Mouse (Mus musculus) heart, embryonic 12.5 days (tissue): ENCODE measurements around the gene Tuba4a. TPM values are rescaled to one million over a fixed set of nuclear protein-coding genes. Genes with fewer than 3 reads are reported as not detected.

Source experiments
- ATAC-seq: fragments of 200-750 bp; cut with Nextera tagmentation; 2 replicates; pipeline ENCODE4 v1.8.0; 2017; ENCODE audit warnings: moderate TSS enrichment, moderate library complexity; ENCODE audit not compliant: insufficient number of reproducible peaks, low FRiP score
- H3K27ac ChIP-seq: fragments of 300-500 bp; sonication (generic); 2 replicates; pipeline ENCODE4 v1.5.1; 2016; ENCODE audit warnings: mild to moderate bottlenecking, moderate library complexity; ENCODE audit not compliant: poor library complexity, severe bottlenecking
- H3K27me3 ChIP-seq: fragments of 300-500 bp; sonication (generic); replicated peaks from 2 replicates; pipeline ENCODE4 v1.6.1; 2016; ENCODE audit warnings: mild to moderate bottlenecking, moderate library complexity
- H3K36me3 ChIP-seq: fragments of 300-500 bp; sonication (generic); 2 replicates; pipeline ENCODE4 v1.6.1; 2016; ENCODE audit warnings: mild to moderate bottlenecking, moderate library complexity
- H3K4me1 ChIP-seq: fragments of 300-500 bp; sonication (generic); replicated peaks from 2 replicates; pipeline ENCODE4 v1.6.1; 2016; ENCODE audit warnings: mild to moderate bottlenecking
- H3K4me2 ChIP-seq: fragments of 300-500 bp; sonication (generic); 2 replicates; pipeline ENCODE4 v1.6.1; 2016; ENCODE audit warnings: mild to moderate bottlenecking, moderate library complexity
- H3K4me3 ChIP-seq: fragments of 300-500 bp; sonication (generic); 2 replicates; pipeline ENCODE4 v1.5.1; 2016; ENCODE audit warnings: mild to moderate bottlenecking
- H3K9ac ChIP-seq: fragments of 300-500 bp; sonication (generic); 2 replicates; pipeline ENCODE4 v1.6.1; 2016; ENCODE audit warnings: mild to moderate bottlenecking, moderate library complexity
- H3K9me3 ChIP-seq: fragments of 300-500 bp; sonication (generic); replicated peaks from 2 replicates; pipeline ENCODE4 v1.6.1; 2016; ENCODE audit warnings: mild to moderate bottlenecking, moderate library complexity
- WGBS: fragments of 180-500 bp; shearing (Covaris S2); methylation state at CpG from one replicate; pipeline ENCODE4 v1.1.7; 2016; 5-methylcytosine and 5-hydroxymethylcytosine counted together
- microRNA-seq: library from miRNA; unstranded; fragments of <30 nt; microRNA quantifications from one replicate; pipeline ENCODE4, GENCODE M21; 2017
- polyA plus RNA-seq: library from polyadenylated mRNA; unstranded; fragments of >200 nt; fragmentation: Nextera tagmentation; extraction: Ambion mirVana; gene quantifications from 2 replicates; pipeline ENCODE4 v1.2.1, GENCODE M21; 2016

The Tuba4a gene
- polyA plus RNA-seq, 1 experiment from 2014 or later = 34.1 TPM

- ATAC-seq = no peak
- H3K4me1 ChIP-seq = peaks cover 13% of the 10 kb centered on the region
- 73% methylated on average over 4 of the region's 4 CpGs for WGBS
- H3K9me3 ChIP-seq = no peaks in the 10 kb centered on the region
- H3K36me3 ChIP-seq = peaks cover 67% of the 10 kb centered on the region
- no peak overlapping the region for H3K9ac ChIP-seq
- no peak overlapping the region for H3K4me3 ChIP-seq
- H3K27me3 ChIP-seq = no peaks in the 10 kb centered on the region
- H3K27ac ChIP-seq = no peak overlapping the region
- H3K4me2 ChIP-seq = no peak overlapping the region
These were observed 37.5 kb downstream of the Tuba4a start for GRCm38 (mm10) chr1:75182160-75182559.

DNA sequence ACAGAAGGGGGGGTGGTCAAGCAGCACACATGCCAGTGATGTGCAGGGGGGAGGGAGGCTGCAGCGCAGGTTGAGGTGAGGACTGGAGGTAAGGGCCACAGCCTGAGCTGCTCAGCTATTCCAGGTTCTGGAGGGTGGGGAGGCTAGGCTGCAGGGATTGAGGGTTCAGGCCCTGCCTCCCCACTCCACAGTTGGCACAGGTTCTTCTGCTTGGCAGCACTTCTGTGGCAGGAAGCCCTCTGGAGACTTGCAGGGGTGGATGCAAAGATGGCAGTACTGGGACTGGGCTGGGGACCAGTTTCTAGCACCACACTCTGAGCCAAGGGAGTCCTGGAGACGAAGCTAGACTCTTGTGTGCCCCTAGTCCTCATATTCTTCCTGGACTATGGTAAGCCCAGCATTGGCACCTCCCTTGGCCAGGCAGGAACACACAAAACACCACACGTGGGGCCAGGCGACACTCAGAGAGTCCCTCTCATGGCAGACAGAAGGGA lies 38.2 kb downstream of the Tuba4a start:
- no peak for ATAC-seq
- Histone ChIP-seq H3K36me3 (peaks cover 65% of the 10 kb centered on the region), H3K4me1 (peaks cover 13% of the 10 kb centered on the region), H3K27me3 (no peaks in the 10 kb centered on the region), H3K9me3 (no peaks in the 10 kb centered on the region), H3K4me3 (no peak overlapping the region), H3K4me2 (no peak overlapping the region), H3K27ac (no peak overlapping the region), H3K9ac (no peak overlapping the region)
- WGBS = 88% methylated on average over 4 of the region's 4 CpGs

DNA sequence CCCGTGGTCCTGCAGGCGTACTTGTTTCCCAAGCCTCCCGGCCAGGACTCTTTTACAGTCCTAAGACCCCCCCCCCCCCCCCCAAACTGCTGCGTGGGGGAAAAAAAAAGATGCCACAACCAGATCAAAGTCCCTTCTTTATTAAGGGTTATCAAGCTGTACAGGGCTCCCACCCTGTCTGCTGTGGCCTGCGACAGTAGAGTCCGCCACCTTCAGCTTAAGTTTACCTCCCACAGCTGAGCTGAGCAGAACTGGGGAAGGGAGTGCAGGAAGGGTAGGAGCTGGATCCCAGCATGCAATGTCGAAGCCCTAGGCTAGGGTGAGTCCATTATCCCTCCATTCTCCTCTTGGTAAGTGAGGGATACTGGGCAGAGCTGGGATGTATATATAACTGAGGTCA lies 38.9 kb downstream of the Tuba4a start:
- no peak overlapping the region for H3K27ac ChIP-seq
- peaks cover 65% of the 10 kb centered on the region for H3K36me3 ChIP-seq

GRCm38 (mm10) chr1:75180105-75180590 lies 39.5 kb downstream of the Tuba4a start, which contains the start of gene Abcb6:
TSS of gene Abcb6 (minus strand) at chr1:75180392.
- WGBS = 0% methylated on average over 31 of the region's 31 CpGs
- Histone ChIP-seq H3K9ac (peak within 1 kb of the TSS; percentile 83), H3K27ac (peak within 1 kb of the TSS; percentile 64), H3K4me2 (peak within 1 kb of the TSS; percentile 99), H3K4me3 (peak within 1 kb of the TSS; percentile 71), H3K27me3 (no peaks in the 10 kb centered on the region), H3K4me1 (peaks cover 13% of the 10 kb centered on the region), H3K36me3 (peaks cover 65% of the 10 kb centered on the region), H3K9me3 (no peaks in the 10 kb centered on the region)
- peak; percentile 90 for ATAC-seq

More for the DNA sequence above, 38.9 kb downstream of the Tuba4a start:
- Histone ChIP-seq H3K4me3 (peak overlapping the region; percentile 71), H3K4me2 (peak overlapping the region; percentile 99), H3K27me3 (no peaks in the 10 kb centered on the region), H3K4me1 (peaks cover 13% of the 10 kb centered on the region), H3K9ac (no peak overlapping the region), H3K9me3 (no peaks in the 10 kb centered on the region)
- 36% methylated on average over 7 of the region's 7 CpGs for WGBS
- ATAC-seq = no peak

DNA sequence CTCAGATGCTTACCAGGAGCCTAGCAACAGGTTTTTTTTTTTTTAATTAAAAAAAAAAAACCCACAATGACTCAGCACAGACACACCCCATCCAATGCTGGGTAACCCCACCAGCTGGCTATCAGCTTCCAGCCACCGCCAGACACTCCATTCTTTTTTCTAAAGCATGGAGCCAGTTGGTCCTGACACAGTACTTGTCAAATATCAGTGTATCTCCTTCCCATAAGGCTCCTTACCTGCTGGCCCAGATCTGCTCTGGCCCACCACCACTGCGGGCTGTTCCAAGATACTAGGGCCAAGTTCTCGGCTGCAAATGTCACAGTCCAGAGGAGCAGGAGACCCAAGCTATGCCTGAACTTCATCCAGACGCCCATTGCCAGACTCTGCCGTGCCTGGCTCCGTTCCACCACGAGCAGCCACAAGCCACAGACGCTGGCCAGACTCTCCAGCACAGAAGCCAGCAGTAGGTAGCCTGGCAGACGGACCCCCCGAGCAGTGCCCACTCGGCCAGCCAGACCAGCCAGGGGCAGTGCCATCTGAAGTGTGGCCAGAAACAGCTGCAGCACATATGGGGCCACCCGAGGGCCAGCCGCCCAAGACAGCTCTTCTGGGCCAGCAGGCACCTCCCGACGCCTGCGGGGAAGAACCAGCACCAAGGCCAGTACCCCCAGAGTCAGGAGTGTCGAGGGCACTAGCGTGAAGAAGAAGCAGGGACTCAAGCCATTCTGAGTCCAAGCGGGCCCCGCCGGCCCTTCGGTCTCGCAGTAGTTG lies 40.1 kb downstream of the Tuba4a start:
- Histone ChIP-seq H3K9ac (peak overlapping the region; percentile 83), H3K4me1 (peaks cover 13% of the 10 kb centered on the region), H3K9me3 (no peaks in the 10 kb centered on the region), H3K27ac (peak overlapping the region; percentile 64), H3K27me3 (no peaks in the 10 kb centered on the region), H3K4me2 (peak overlapping the region; percentile 99), H3K4me3 (peak overlapping the region; percentile 71), H3K36me3 (peaks cover 63% of the 10 kb centered on the region)
- ATAC-seq = peak; percentile 65
- WGBS = 9% methylated on average over 23 of the region's 23 CpGs

DNA sequence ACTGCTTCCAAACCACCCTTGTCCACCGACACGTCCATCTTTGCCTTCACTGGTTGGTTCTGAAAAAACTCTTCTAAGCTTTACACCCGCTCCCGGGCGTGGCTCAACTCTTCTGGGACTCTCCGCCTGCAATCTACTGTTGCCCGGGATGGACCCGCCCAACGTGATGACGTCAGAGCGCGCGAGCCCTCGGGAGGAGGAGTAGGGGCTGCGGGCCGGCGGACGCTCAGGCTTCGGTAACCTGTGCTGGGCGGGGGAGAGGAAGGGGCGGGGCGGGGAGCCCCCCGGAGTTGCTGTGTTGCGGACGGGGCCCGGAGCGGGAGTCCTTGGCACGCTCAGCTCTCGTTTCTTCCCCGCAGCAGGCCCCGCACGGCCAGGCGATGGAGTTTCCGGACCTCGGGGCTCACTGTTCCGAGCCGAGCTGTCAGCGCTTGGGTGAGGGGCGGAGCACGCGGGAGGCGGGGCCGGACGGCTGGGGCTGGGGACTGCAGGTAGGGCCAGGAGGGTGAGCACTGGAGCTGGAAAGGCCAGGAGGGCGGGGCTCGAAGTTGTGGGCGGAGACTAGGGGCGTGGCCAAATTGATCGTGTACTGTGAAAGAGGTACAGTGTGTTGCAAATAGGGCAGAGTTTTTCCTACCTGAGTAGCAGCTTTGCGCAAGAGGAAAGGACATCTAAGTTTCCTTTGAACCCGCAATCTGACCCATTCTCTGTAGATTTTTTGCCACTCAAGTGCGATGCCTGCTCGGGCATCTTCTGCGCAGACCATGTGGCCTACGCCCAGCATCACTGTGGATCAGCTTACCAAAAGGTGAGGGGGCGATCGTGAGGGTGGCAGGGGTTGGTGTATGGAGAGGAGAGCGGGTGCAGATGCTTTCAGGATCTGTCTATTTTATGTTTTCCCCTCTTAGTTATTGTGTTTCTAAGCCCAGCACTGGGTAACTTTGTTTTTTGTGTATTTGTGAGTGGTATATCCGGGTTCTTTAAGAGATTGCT lies 50.9 kb downstream of the Tuba4a start, which contains the start of gene Zfand2b:
TSS of gene Zfand2b (plus strand) at position 175 of the 993 bp plus-strand sequence.
- Histone ChIP-seq H3K9me3 (no peaks in the 10 kb centered on the region), H3K4me2 (peak within 1 kb of the TSS; percentile 72), H3K4me3 (peak within 1 kb of the TSS; percentile 66), H3K9ac (peak within 1 kb of the TSS; percentile 72), H3K4me1 (peaks cover 9% of the 10 kb centered on the region; the same call in 1 of the 2 replicates), H3K27me3 (no peaks in the 10 kb centered on the region), H3K27ac (peak within 1 kb of the TSS; percentile 77), H3K36me3 (peaks cover 41% of the 10 kb centered on the region)
- 1% methylated on average over 59 of the region's 59 CpGs for WGBS
- ATAC-seq = peak; percentile 100

DNA sequence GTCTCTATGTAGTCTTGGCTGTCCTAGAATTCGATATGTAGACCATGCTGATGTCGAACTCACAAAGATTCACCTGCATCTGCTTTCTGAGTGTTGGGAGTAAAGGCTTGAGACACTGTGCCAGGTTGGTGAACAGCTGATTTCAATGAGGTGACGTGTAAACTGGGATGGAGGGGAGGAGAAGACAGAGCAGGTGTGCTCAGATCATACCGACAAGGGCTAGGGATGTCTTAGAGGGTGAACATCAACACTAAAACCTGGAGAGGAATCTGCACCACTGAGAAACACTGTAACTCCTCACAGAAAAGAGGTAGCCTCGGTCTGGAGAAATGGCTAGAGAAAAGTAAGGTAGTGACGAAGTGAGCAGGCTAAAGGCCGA lies 51.6 kb downstream of the Tuba4a start:
- 9% methylated on average over 7 of the region's 7 CpGs for WGBS
- peak; percentile 18 for ATAC-seq

More for the DNA sequence above, 51.6 kb downstream of the Tuba4a start:
- Histone ChIP-seq H3K4me2 (peak overlapping the region; percentile 72), H3K27ac (peak overlapping the region; percentile 15; the same call in 1 of the 2 replicates), H3K27me3 (no peaks in the 10 kb centered on the region), H3K9me3 (no peaks in the 10 kb centered on the region), H3K36me3 (peaks cover 34% of the 10 kb centered on the region), H3K9ac (peak overlapping the region; percentile 72; the same call in 1 of the 2 replicates), H3K4me1 (peaks cover 9% of the 10 kb centered on the region; the same call in 1 of the 2 replicates), H3K4me3 (peak overlapping the region; percentile 66)

Small RNA genes lying within 50 kb of the gene (microRNA-seq; reads per million reads assigned to microRNA genes)
- gene Gm27943 = not detected

Other genes with a start within 250 kb of the Tuba4a start
- gene Nhej1, start 94.7 kb downstream of the Tuba4a start, polyA plus RNA-seq = 6.0 and 6.9 TPM in 2 replicates
- gene Slc23a3, start 86.0 kb downstream of the Tuba4a start, polyA plus RNA-seq = 0.21 and 0.22 TPM in 2 replicates
- gene Cnppd1, start 77.2 kb downstream of the Tuba4a start, polyA plus RNA-seq = 39.9 and 41.1 TPM in 2 replicates
- gene Retreg2, start 77.1 kb downstream of the Tuba4a start, polyA plus RNA-seq = 36.3 and 40.5 TPM in 2 replicates
- gene Zfand2b, start 51.2 kb downstream of the Tuba4a start, polyA plus RNA-seq = 26.1 and 26.7 TPM in 2 replicates
- 16.6 TPM in 2 replicates for gene Abcb6, start 39.5 kb downstream of the Tuba4a start, polyA plus RNA-seq
- 26.7 and 29.3 TPM in 2 replicates for gene Ankzf1, start 27.7 kb downstream of the Tuba4a start, polyA plus RNA-seq
- gene Atg9a, start 27.7 kb downstream of the Tuba4a start, polyA plus RNA-seq = 33.6 and 35.4 TPM in 2 replicates
- gene Glb1l, start 9.1 kb downstream of the Tuba4a start, polyA plus RNA-seq = 9.6 and 11.1 TPM in 2 replicates
- gene Stk16, start 9.0 kb downstream of the Tuba4a start, polyA plus RNA-seq = 78.0 and 83.1 TPM in 2 replicates
- not detected in 2 replicates for gene A630095N17Rik, start 12.2 kb upstream of the Tuba4a start, polyA plus RNA-seq
- gene Dnajb2, start 16.5 kb upstream of the Tuba4a start, polyA plus RNA-seq = 34.5 and 37.5 TPM in 2 replicates
- gene Ptprn, start 44.6 kb upstream of the Tuba4a start, polyA plus RNA-seq = 0.69 and 0.96 TPM in 2 replicates
- not detected in 2 replicates for gene Resp18, start 58.5 kb upstream of the Tuba4a start, polyA plus RNA-seq
- gene Dnpep, start 98.1 kb upstream of the Tuba4a start, polyA plus RNA-seq = 113 TPM in 2 replicates
- 500 and 521 TPM in 2 replicates for gene Des, start 140.5 kb upstream of the Tuba4a start, polyA plus RNA-seq
- gene Speg, start 155.4 kb upstream of the Tuba4a start, polyA plus RNA-seq = 61.5 and 67.4 TPM in 2 replicates
- gene Gmppa, start 216.1 kb upstream of the Tuba4a start, polyA plus RNA-seq = 67.7 and 69.1 TPM in 2 replicates
- gene Asic4, start 230.6 kb upstream of the Tuba4a start, polyA plus RNA-seq = 0.24 and 0.33 TPM in 2 replicates